Mouse (Mus musculus): Measurements from ENCODE around the gene Trabd2b. TPM values are rescaled to one million over a fixed set of nuclear protein-coding genes. Genes with fewer than 3 reads are reported as not detected.

Trabd2b gene
- polyA plus RNA-seq, 1 experiment from 2014 or later: 0.63 TPM

Other genes starting within 250 kb of the Trabd2b start
- gene Skint11, start 243.3 kb upstream of the Trabd2b start, polyA plus RNA-seq (2014; fragmentation: Nextera tagmentation; extraction: Ambion mirVana): not detected in 2 replicates

Measured in hindbrain, embryonic 14.5 days (tissue).